Mouse (Mus musculus): ENCODE results near the gene Adgrl2. TPM values are rescaled to one million over a fixed set of nuclear protein-coding genes. Genes with fewer than 3 reads are reported as not detected.

The Adgrl2 gene
- total and polyA plus RNA-seq, 3 experiments: not detected

DNA sequence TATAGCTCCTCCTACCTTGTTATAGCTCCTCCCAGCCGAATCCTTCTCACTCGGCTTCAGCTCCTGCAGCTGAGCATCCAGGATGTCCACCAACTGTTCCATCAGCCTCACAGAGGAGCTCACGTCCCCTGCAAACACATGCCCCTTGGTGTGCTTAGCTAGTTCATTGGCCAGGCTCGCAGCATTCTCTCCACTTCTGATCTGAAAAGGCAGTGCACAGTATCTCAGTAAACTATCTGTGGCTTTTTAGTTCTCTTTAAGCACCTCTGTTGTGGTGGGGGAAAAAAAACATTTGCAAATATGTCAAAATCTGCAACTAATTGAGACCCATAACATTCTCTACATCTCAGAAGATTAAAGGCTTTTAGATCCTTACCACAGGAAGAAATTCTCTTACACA, 139.5 kb downstream of the Adgrl2 start:
- no peaks in the 10 kb centered on the region for H3K27me3 ChIP-seq (ENCODE audit: control insufficient read depth in 1 of 2, insufficient read depth in 2 of 2, low read length in 2 of 2)
- H3K4me3 ChIP-seq (ENCODE audit: control insufficient read depth in 1 of 2, insufficient read depth in 1 of 2, low read depth in 2 of 2, low read length in 2 of 2): no peak overlapping the region
- no peak for DNase-seq (ENCODE audit: low read depth, low spot score)
- TF ChIP-seq TBP (IDR thresholded peaks at IDR 0.05; ENCODE audit: low read depth, low read length) (no peak), POLR2AphosphoS2 (IDR thresholded peaks at IDR 0.05; ENCODE audit: low read length) (no peak), MAX (IDR thresholded peaks at IDR 0.05; ENCODE audit: low read length) (no peak), TAL1 (IDR thresholded peaks at IDR 0.05; ENCODE audit: low read length) (no peak), GABPA (IDR thresholded peaks at IDR 0.05; ENCODE audit: low read depth, low read length) (no peak), JUND (IDR thresholded peaks at IDR 0.05; ENCODE audit: low read depth, low read length) (no peak), MYC (IDR thresholded peaks at IDR 0.05; ENCODE audit: low read depth, low read length) (no peak), ZNF384 (IDR thresholded peaks at IDR 0.05; ENCODE audit: low read depth, low read length) (no peak), POLR2AphosphoS5 (IDR thresholded peaks at IDR 0.05; ENCODE audit: borderline replicate concordance, low read depth, low read length) (no peak), MXI1 (IDR thresholded peaks at IDR 0.05; ENCODE audit: low read depth, low read length) (no peak), TCF12 (IDR thresholded peaks at IDR 0.05; ENCODE audit: low read depth, low read length) (no peak), NRF1 (IDR thresholded peaks at IDR 0.05; ENCODE audit: insufficient read depth, low read depth, low read length, poor library complexity, severe bottlenecking) (no peak), CHD2 (IDR thresholded peaks at IDR 0.05; ENCODE audit: low read length) (no peak), E2F4 (IDR thresholded peaks at IDR 0.05; ENCODE audit: borderline replicate concordance, low read depth, low read length) (no peak), ZC3H11A (IDR thresholded peaks at IDR 0.05; ENCODE audit: low read depth, low read length) (no peak)
- H3K9me3 ChIP-seq (replicated peaks; ENCODE audit: insufficient read depth, low read length): no peaks in the 10 kb centered on the region
- H3K36me3 ChIP-seq (ENCODE audit: control insufficient read depth in 1 of 2, insufficient read depth in 2 of 2, low read length in 2 of 2): no peaks in the 10 kb centered on the region
- H3K27ac ChIP-seq (ENCODE audit: control insufficient read depth, low read depth, low read length): no peak overlapping the region
- H3K4me1 ChIP-seq (ENCODE audit: control insufficient read depth in 1 of 2, insufficient read depth in 2 of 2, low read length in 2 of 2): no peaks in the 10 kb centered on the region
- H3K9ac ChIP-seq (ENCODE audit: control insufficient read depth, low read depth, low read length, poor library complexity, severe bottlenecking): no peak overlapping the region
- no peaks in the 10 kb centered on the region for H3K79me2 ChIP-seq (ENCODE audit: control insufficient read depth, insufficient read depth, low read length, poor library complexity)

DNA sequence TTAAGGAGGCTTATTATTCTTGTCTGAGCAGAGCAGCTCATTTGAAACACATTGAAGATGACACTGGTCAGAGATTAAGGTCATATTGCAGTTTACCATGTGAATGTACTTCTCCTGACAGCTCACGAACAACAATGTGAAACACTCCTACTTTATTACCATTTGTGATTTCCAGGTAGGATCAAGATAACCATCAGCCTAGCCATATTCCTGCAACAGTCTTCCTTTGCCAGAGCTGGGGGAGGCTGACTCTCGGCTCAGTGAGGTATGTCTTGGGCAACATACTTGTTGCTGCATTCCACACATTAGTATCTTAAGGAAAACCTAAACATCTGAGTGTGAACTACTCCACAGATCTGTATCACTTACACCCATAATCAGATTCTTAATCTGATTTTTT, 142.0 kb downstream of the Adgrl2 start:
- H3K27ac ChIP-seq (ENCODE audit: control insufficient read depth, low read depth, low read length): no peak overlapping the region
- no peaks in the 10 kb centered on the region for H3K9me3 ChIP-seq (replicated peaks; ENCODE audit: insufficient read depth, low read length)
- no peaks in the 10 kb centered on the region for H3K27me3 ChIP-seq (ENCODE audit: control insufficient read depth in 1 of 2, insufficient read depth in 2 of 2, low read length in 2 of 2)
- no peaks in the 10 kb centered on the region; a peak in 1 of 4 replicates for H3K4me1 ChIP-seq (ENCODE audit: control insufficient read depth in 1 of 2, insufficient read depth in 2 of 2, low read length in 2 of 2)
- no peak for TF ChIP-seq HCFC1 (IDR thresholded peaks at IDR 0.05; ENCODE audit: low read depth, low read length)
- no peak for TF ChIP-seq POLR2AphosphoS2 (IDR thresholded peaks at IDR 0.05; ENCODE audit: low read length)
- no peak for TF ChIP-seq TAL1 (IDR thresholded peaks at IDR 0.05; ENCODE audit: low read length)
- TF ChIP-seq NELFE (IDR thresholded peaks at IDR 0.05; ENCODE audit: low read depth, low read length): no peak
- no peak for TF ChIP-seq EP300 (IDR thresholded peaks at IDR 0.05; ENCODE audit: low read depth in 1 of 2, low read length in 2 of 2)
- TF ChIP-seq MAZ (IDR thresholded peaks at IDR 0.05; ENCODE audit: low read depth, low read length): no peak
- TF ChIP-seq TBP (IDR thresholded peaks at IDR 0.05; ENCODE audit: low read depth, low read length): no peak
- no peak for TF ChIP-seq SIN3A (IDR thresholded peaks at IDR 0.05; ENCODE audit: low read length)
- no peak for TF ChIP-seq ZNF384 (IDR thresholded peaks at IDR 0.05; ENCODE audit: low read depth, low read length)
- no peak for TF ChIP-seq ELF1 (IDR thresholded peaks at IDR 0.05; ENCODE audit: low read depth, low read length)
- TF ChIP-seq E2F4 (IDR thresholded peaks at IDR 0.05; ENCODE audit: borderline replicate concordance, low read depth, low read length): no peak
- TF ChIP-seq MXI1 (IDR thresholded peaks at IDR 0.05; ENCODE audit: low read depth, low read length): no peak
- TF ChIP-seq ZKSCAN1 (IDR thresholded peaks at IDR 0.05; ENCODE audit: low read depth, low read length): no peak
- TF ChIP-seq MEF2A (IDR thresholded peaks at IDR 0.05; ENCODE audit: extremely low read depth, insufficient replicate concordance, low read depth, low read length, poor library complexity, severe bottlenecking): no peak
- no peak for TF ChIP-seq USF2 (IDR thresholded peaks at IDR 0.05; ENCODE audit: borderline replicate concordance in 1 of 2, insufficient read depth in 1 of 2, low read depth in 1 of 2, low read length in 2 of 2)
- no peak for TF ChIP-seq TCF12 (IDR thresholded peaks at IDR 0.05; ENCODE audit: low read depth, low read length)
- TF ChIP-seq MYB (IDR thresholded peaks at IDR 0.05; ENCODE audit: low read depth, low read length): no peak
- no peak for TF ChIP-seq KAT2A (conservative IDR thresholded peaks at IDR 0.05; ENCODE audit: low read depth, low read length)
- TF ChIP-seq RAD21 (IDR thresholded peaks at IDR 0.05; ENCODE audit: low read depth, low read length): no peak
- no peak overlapping the region for H3K9ac ChIP-seq (ENCODE audit: control insufficient read depth, low read depth, low read length, poor library complexity, severe bottlenecking)
- no peaks in the 10 kb centered on the region for H3K79me2 ChIP-seq (ENCODE audit: control insufficient read depth, insufficient read depth, low read length, poor library complexity)
- no peak for DNase-seq (ENCODE audit: low read depth, low spot score)
- no peak overlapping the region for H3K4me3 ChIP-seq (ENCODE audit: control insufficient read depth in 1 of 2, insufficient read depth in 1 of 2, low read depth in 2 of 2, low read length in 2 of 2)
- H3K36me3 ChIP-seq (ENCODE audit: control insufficient read depth in 1 of 2, insufficient read depth in 2 of 2, low read length in 2 of 2): no peaks in the 10 kb centered on the region

Measured in MEL (cell line).